Mouse (Mus musculus) heart, postnatal 36 days (tissue): Measurements from ENCODE around the gene Sirt7. TPM values are rescaled to one million over a fixed set of nuclear protein-coding genes. Genes with fewer than 3 reads are reported as not detected.

Experiments used
- DNase-seq, 2 experiments: peaks; one replicate each; pipeline ENCODE4 v3.0.0; 2021 to 2022
- intact Hi-C: fragments of 180-260 bp; cut with DNase I; formaldehyde crosslinking; loops from one replicate; pipeline ENCODE4 v1.15.1; 2025
- microRNA-seq, 2 experiments: library from miRNA; unstranded; fragments of <30 nt; microRNA quantifications; one replicate each; pipeline ENCODE4 v1.2.0; 2021; ENCODE audit warnings: borderline number of aligned reads in 2 of 2
- total RNA-seq, 2 experiments: library from RNA; stranded (reverse); gene quantifications; 2 replicates each; pipeline ENCODE4 v1.2.3; 2021

The Sirt7 gene
- total RNA-seq, 2 experiments from 2014 or later = 10.0 to 10.1 TPM

DNA sequence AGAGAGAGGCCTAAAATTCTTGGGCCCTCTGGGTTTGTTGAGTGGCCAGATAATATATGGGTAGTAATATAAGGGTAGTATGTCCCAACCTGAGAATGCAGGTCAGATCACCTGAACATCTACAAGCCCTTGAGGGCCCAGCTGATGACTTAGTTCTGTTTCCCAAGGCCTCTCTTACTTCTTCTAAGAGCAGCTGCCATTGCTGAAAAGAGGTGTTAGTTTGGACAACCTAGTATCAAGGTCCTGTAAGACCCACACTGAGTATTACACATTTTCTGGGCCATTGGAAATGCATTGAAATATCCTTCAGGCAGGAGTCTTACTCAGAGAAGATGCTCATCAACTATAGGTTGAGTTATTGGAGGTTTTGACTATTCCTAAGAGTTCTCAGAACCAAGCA lies 49.1 kb downstream of the Sirt7 start:
- no peak for DNase-seq
- intact Hi-C loops = no loop called here

DNA sequence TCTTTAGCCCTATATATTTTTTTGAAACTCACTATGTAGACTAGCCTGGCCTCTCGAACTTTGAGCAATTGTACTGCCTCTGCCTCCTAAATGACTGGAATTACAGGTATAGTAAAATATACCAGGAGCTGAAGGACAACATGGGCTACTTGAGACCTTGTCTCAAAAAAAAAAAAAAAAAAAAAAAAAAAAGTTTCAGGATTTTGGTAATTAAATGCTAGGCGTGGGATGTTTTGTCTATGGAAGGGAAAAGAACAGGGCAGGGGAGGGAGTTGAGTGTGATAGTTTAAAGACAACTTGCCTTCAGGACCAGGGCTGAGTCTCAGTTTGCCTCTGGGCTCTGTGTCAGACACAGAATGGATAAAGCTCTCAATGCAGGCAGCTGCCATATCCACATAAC lies 50.0 kb downstream of the Sirt7 start:
- intact Hi-C loops = no loop called here
- no peak for DNase-seq

DNA sequence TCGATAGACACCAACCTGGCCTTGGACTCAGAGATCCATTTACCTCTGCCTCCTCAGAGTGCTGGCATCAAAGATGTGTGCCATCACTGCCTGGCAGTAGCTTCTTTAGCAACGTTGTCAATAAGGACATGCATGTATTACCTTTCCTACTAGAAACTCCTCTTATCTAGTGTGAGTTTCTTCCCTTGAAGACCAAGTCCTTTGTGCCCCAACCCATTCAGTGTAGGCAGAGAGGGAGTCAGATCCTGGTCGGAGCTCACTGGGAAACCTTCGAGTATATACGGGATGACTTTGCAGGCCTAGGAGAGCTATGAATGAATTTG lies 50.8 kb downstream of the Sirt7 start:
- no peak for DNase-seq
- intact Hi-C loops = no loop called here

DNA sequence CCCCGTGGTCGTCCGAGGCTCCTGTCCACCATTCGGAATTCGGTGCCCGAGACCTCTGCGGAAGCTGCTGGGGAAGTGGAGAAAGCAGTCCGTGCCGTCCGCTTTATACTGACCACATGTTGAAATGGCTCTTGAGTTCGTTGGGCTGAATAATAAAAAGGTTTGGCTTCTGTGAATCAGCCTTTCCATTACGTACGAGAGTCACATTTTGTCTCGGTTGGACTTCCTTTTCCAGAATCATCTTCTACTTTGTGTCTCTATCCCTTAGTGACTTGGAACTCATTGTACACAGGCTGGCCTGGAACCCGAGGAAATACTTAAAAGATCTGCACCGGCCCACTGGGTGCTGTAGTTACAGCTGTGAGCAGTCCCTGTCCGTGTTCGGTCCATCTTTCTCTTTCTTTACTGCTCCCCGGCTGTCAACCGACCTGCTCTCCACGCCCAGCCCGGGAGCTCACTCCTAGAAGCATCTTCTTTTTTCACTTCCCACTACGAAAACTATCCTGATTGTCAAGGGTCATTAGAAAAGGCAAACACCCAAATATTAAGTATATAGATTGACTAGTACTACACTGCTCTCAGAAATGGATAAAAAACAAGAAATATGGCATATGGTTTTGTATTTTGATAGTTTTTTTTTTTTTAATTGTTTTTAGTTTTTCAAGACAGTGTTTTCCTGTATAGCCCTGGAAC lies 51.3 kb downstream of the Sirt7 start:
- intact Hi-C loops = loop anchor here (1.0 kb wide), 1 partner anchor 8 kb away; the partner anchor contains the start of gene Arhgdia
- DNase-seq = no peak

DNA sequence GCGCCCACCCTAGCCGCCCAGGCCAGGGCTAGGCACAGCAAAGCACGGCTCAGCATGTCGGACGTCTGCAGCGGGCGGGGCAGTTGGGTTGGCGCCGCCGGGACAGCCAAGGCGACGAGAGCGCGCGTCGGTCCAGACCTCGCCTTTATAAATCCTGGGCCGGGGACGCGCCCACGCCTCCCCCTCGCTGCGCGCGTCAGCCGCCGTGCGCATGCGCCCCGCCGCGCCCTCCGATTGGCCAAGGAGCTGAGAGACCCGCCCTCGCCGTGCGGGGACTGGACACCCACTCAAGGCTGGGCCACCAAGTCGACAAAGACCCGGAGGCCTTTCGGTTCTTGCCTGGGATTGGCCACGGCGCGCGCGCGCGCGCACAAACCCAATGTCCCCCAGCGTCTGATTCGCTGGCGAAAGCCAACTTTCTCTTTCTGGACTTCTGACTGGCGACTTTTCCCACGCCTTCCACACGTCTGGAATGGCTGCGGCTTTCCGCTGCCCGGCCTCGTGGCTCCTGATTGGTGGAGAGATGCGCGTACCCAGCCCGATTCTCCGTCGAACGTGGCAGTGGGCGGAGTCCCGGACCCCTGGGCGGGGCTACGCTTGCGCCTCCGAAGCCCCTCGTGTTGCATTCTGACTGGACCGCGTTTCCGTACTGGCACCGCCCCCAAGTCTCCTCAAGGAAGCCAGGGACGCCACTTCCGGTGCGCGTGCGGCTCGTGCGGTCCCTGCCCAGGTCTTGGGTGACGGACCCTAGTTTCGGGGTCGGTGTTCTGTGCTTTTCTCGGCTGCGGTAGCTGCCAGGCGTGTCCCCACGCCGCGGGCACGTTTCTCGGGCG lies 52.1 kb downstream of the Sirt7 start, which contains the start of gene P4hb:
Gene P4hb, minus strand, starts transcription at position 502 of the 833 bp plus-strand sequence.
- DNase-seq = peak; percentile 99
- intact Hi-C loops = loop anchor here (1.0 kb wide), 1 partner anchor 8 kb away; the partner anchor contains the start of gene Arhgdia

DNA sequence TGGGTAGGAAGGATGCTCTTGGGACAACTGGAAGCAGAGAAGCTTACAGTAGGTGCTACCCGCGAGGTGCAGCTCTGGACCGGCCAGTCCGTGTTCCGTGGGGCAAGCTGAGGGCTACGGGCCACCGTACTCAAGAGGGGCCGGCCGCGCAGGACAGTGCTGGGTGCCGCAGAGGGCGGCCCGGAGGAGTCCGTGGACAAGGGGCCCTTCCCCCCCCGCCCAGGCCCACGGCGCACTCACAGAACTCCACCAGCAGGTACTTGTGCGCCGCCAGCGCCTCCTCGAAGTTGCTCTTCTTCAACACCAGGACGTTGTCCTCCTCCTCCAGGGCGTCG lies 52.7 kb downstream of the Sirt7 start:
- no peak for DNase-seq
- intact Hi-C loops = no loop called here

DNA sequence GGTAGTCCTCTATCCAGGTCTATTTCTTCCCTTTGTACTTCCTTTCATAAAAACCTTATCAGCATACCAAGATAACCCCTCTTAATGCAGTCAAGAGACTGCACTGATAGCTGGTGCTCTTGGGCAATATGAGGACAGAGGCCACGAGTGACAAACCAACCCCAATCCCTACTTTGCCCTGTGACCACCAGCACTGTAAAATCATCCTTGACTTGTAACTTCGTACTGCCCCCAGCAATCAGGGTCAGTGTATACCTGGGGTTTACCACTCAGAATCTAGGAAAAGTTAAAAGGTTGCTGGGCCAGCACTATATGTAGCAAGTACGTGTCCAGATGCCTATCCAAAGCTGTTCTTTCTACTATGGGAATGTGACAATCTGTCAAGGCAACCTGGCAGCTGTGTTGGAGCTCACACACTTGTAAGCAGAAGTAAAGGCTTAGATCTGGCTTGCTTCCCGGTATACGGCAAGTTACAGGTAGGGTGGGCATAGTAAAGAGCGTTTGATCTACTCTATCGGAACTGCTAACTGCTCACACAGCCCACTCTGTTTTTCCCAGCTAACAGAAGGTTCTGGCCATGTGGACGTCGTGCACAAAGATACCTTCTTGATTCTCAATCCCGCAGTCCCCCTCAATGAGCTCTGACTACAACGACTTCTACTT lies 53.2 kb downstream of the Sirt7 start:
- no peak for DNase-seq
- intact Hi-C loops = loop anchor here (2.0 kb wide), 2 partner anchors 21 to 57 kb away; partner anchors contain the start of gene Ppp1r27

DNA sequence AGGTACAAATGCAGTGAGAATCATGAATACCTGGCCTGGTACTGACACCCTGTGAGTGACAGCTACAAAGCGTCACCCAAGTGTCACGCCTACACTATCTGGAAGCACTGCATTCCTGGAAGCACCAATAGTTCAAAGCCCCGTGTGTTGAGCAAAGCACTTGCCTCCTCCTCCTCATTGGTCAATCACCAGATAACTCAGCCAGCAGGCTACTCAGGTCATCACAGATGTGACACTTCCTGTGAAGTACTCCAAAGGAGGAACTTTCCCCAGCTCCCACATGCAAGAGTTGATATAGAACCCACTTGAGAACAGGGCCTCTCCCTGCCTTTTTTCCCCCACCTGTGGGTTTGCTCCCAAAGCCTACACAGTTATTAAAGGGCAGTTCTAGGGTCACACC lies 53.9 kb downstream of the Sirt7 start:
- intact Hi-C loops = loop anchor here (2.0 kb wide), 2 partner anchors 20 to 56 kb away; partner anchors contain the start of gene Ppp1r27
- DNase-seq = no peak

Small RNAs within 50 kb of the gene (microRNA-seq; reads per million reads assigned to microRNA genes)
- 0 to 0.67 reads per million in 2 experiments for gene Mir6936

Other genes starting within 250 kb of the Sirt7 start
- 10 to 100 TPM; 13.8 to 15.4 TPM for gene Faap100, start 246.5 kb downstream of the Sirt7 start, total RNA-seq
- gene Nploc4, start 187.5 kb downstream of the Sirt7 start, total RNA-seq = 10 to 100 TPM; 60.4 to 62.2 TPM
- 1 to 10 TPM in 1 of 2 experiments, under 1 TPM in 1; 0.35 to 1.2 TPM for gene Tspan10, start 182.6 kb downstream of the Sirt7 start, total RNA-seq
- gene Pde6g, start 171.7 kb downstream of the Sirt7 start, total RNA-seq = under 1 TPM in 1 of 2 experiments, not detected in 1; 0.75 TPM
- gene Oxld1, start 167.2 kb downstream of the Sirt7 start, total RNA-seq = 10 to 100 TPM; 54.1 to 61.4 TPM
- 1 to 10 TPM; 5.9 to 6.4 TPM for gene Ccdc137, start 167.1 kb downstream of the Sirt7 start, total RNA-seq
- 10 to 100 TPM in 1 of 2 experiments, 1 to 10 TPM in 1; 8.6 to 12.2 TPM for gene Arl16, start 157.6 kb downstream of the Sirt7 start, total RNA-seq
- gene Mrpl12, start 140.6 kb downstream of the Sirt7 start, total RNA-seq = 100 to 1,000 TPM; 222 to 245 TPM
- 10 to 100 TPM; 13.4 to 15.0 TPM for gene Slc25a10, start 133.4 kb downstream of the Sirt7 start, total RNA-seq
- 1 to 10 TPM in 1 of 2 experiments, under 1 TPM in 1; 0.80 to 1.2 TPM for gene Gcgr, start 94.5 kb downstream of the Sirt7 start, total RNA-seq
- 10 to 100 TPM; 43.1 to 43.7 TPM for gene Mcrip1, start 75.5 kb downstream of the Sirt7 start, total RNA-seq
- gene Ppp1r27, start 74.1 kb downstream of the Sirt7 start, total RNA-seq = under 1 TPM in 1 of 2 experiments, not detected in 1; 0.67 TPM
- gene P4hb, start 52.0 kb downstream of the Sirt7 start, total RNA-seq = 100 to 1,000 TPM; 252 to 258 TPM
- gene Arhgdia, start 43.6 kb downstream of the Sirt7 start, total RNA-seq = 100 to 1,000 TPM; 147 to 150 TPM
- gene Alyref, start 26.9 kb downstream of the Sirt7 start, total RNA-seq = 10 to 100 TPM; 46.4 to 47.8 TPM
- gene Anapc11, start 26.8 kb downstream of the Sirt7 start, total RNA-seq = 10 to 100 TPM; 75.6 to 87.1 TPM
- not detected for gene Npb, start 16.8 kb downstream of the Sirt7 start, total RNA-seq
- gene Pcyt2, start 7.3 kb downstream of the Sirt7 start, total RNA-seq = 10 to 100 TPM; 48.2 to 54.6 TPM
- 10 to 100 TPM; 39.3 to 43.8 TPM for gene Mafg, start 8.4 kb upstream of the Sirt7 start, total RNA-seq
- gene Pycr1, start 18.5 kb upstream of the Sirt7 start, total RNA-seq = 1 to 10 TPM; 1.2 to 1.3 TPM
- gene Myadml2, start 22.9 kb upstream of the Sirt7 start, total RNA-seq = 10 to 100 TPM; 76.1 to 78.1 TPM
- gene Notum, start 35.9 kb upstream of the Sirt7 start, total RNA-seq = not detected
- 10 to 100 TPM; 42.2 to 43.0 TPM for gene Aspscr1, start 47.7 kb upstream of the Sirt7 start, total RNA-seq
- gene Cenpx, start 88.5 kb upstream of the Sirt7 start, total RNA-seq = 10 to 100 TPM; 33.1 to 38.3 TPM
- 1 to 10 TPM; 5.3 to 7.0 TPM for gene Lrrc45, start 88.7 kb upstream of the Sirt7 start, total RNA-seq
- gene Rac3, start 96.2 kb upstream of the Sirt7 start, total RNA-seq = 1 to 10 TPM in 1 of 2 experiments, under 1 TPM in 1; 0.36 to 1.6 TPM
- gene Dcxr, start 102.0 kb upstream of the Sirt7 start, total RNA-seq = 10 to 100 TPM in 1 of 2 experiments, 1 to 10 TPM in 1; 9.2 to 12.0 TPM
- gene Cbr2, start 106.9 kb upstream of the Sirt7 start, total RNA-seq = 10 to 100 TPM; 14.4 to 19.7 TPM
- 10 to 100 TPM; 22.1 to 34.1 TPM for gene Hmga1b, start 137.6 kb upstream of the Sirt7 start, total RNA-seq
- 10 to 100 TPM; 11.2 to 13.3 TPM for gene Rfng, start 159.0 kb upstream of the Sirt7 start, total RNA-seq
- gene Gps1, start 159.0 kb upstream of the Sirt7 start, total RNA-seq = 10 to 100 TPM; 54.6 to 58.4 TPM
- 10 to 100 TPM; 25.0 to 29.0 TPM for gene Dus1l, start 171.2 kb upstream of the Sirt7 start, total RNA-seq
- gene Fasn, start 199.3 kb upstream of the Sirt7 start, total RNA-seq = 10 to 100 TPM; 17.3 to 65.9 TPM